Mouse (Mus musculus) stomach, embryonic 15.5 days (tissue): ENCODE data around the gene Add3. TPM values are rescaled to one million over a fixed set of nuclear protein-coding genes. Genes with fewer than 3 reads are reported as not detected.
"Not testable (repeated sequence)": the region's sequence is repeated elsewhere in the genome, so short reads cannot be mapped to it uniquely, and the experiment has no call there.

Source experiments
- ATAC-seq: fragments of 200-750 bp; cut with Nextera tagmentation; 2 replicates; pipeline ENCODE4 v1.8.0; 2017; ENCODE audit warnings: low read depth, moderate number of reproducible peaks, moderate TSS enrichment; ENCODE audit not compliant: insufficient read depth, low FRiP score
- H3K27ac ChIP-seq: fragments of 300-500 bp; sonication (generic); 2 replicates; pipeline ENCODE4 v1.5.1; 2015; ENCODE audit warnings: mild to moderate bottlenecking, inconsistent platforms
- H3K27me3 ChIP-seq: fragments of 300-500 bp; sonication (generic); replicated peaks from 2 replicates; pipeline ENCODE4 v1.6.1; 2015; ENCODE audit warnings: inconsistent platforms
- H3K36me3 ChIP-seq: fragments of 300-500 bp; sonication (generic); 2 replicates; pipeline ENCODE4 v1.6.1; 2015; ENCODE audit warnings: inconsistent platforms
- H3K4me1 ChIP-seq: fragments of 300-500 bp; sonication (generic); 2 replicates; pipeline ENCODE4 v1.6.1; 2015; ENCODE audit warnings: inconsistent platforms
- H3K4me2 ChIP-seq: fragments of 300-500 bp; sonication (generic); 2 replicates; pipeline ENCODE4 v1.6.1; 2015; ENCODE audit warnings: mild to moderate bottlenecking, inconsistent platforms
- H3K4me3 ChIP-seq: fragments of 300-500 bp; sonication (generic); replicated peaks from 2 replicates; pipeline ENCODE4 v1.5.1; 2015; ENCODE audit warnings: inconsistent platforms
- H3K9ac ChIP-seq: fragments of 300-500 bp; sonication (generic); 2 replicates; pipeline ENCODE4 v1.6.1; 2015; ENCODE audit warnings: inconsistent platforms
- H3K9me3 ChIP-seq: fragments of 300-500 bp; sonication (generic); 2 replicates; pipeline ENCODE4 v1.6.1; 2016; ENCODE audit warnings: inconsistent platforms
- WGBS: fragments of 180-500 bp; shearing (Covaris S2); methylation state at CpG from one replicate; pipeline ENCODE4 v1.1.7; 2015; 5-methylcytosine and 5-hydroxymethylcytosine counted together
- polyA plus RNA-seq: library from polyadenylated mRNA; unstranded; fragments of >200 nt; fragmentation: Nextera tagmentation; extraction: Ambion mirVana; gene quantifications from 2 replicates; pipeline ENCODE4 v1.2.1, GENCODE M21; 2015

The Add3 gene
- polyA plus RNA-seq, 1 experiment from 2014 or later, result 89.0 TPM

DNA sequence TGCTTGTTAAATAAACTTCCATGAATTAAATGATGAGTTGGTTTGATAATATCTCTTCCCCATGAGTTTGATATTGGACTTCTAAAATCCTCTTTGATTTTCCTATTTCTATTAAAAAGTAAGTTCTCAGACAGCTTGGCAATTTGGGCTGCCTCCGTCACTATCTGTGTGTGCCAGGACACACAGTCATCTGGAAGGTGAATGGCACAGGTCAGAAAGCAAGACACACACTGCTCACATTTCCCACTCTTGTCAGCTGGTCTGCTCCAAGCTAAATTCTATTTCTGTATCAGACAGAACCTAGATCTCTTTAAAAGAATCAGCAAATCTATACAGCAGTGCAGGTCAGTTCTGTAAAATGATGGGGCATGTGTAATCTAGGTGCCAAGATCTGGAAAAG is 61.9 kb downstream of the Add3 start:
- 0 out of 2 replicates have a peak, but pooled peaks cover 2% of the 10 kb centered on the region for H3K36me3 ChIP-seq
- 88% methylated on average over 1 of the region's 1 CpGs for WGBS
- no peak overlapping the region for H3K4me3 ChIP-seq
- H3K27ac ChIP-seq, result no peak overlapping the region
- H3K27me3 ChIP-seq, result no peaks in the 10 kb centered on the region
- H3K4me1 ChIP-seq, result 0 out of 2 replicates have a peak, but pooled peaks cover 2% of the 10 kb centered on the region
- no peak overlapping the region for H3K4me2 ChIP-seq
- H3K9me3 ChIP-seq, result no peaks in the 10 kb centered on the region
- H3K9ac ChIP-seq, result no peak overlapping the region
- no peak for ATAC-seq

DNA sequence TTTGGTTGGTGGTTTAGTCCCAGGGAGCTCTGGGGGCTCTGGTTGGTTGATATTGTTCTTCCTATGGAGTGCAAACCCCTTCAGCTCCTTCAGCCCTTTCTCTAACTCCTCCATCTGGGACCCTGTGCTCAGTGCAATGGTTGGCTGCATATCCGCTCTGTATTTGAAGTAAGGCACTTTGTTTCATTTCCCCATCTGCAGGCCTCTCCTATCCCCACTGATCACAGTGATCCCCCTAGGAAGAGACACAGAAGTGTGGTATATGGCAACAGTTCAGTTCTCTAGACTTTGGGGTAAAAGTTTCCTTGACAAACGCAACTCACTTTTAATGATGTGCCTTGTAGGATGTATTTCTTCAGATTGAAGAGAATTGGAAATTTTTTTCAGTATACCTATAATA is 66.7 kb downstream of the Add3 start:
- WGBS, result 91% methylated on average over 2 of the region's 2 CpGs
- no peaks in the 10 kb centered on the region for H3K27me3 ChIP-seq
- H3K4me3 ChIP-seq, result no peak overlapping the region
- no peak overlapping the region for H3K27ac ChIP-seq
- no peaks in the 10 kb centered on the region for H3K4me1 ChIP-seq
- H3K9me3 ChIP-seq, result no peaks in the 10 kb centered on the region
- no peak overlapping the region for H3K9ac ChIP-seq
- H3K4me2 ChIP-seq, result no peak overlapping the region
- no peak for ATAC-seq
- 0 out of 2 replicates have a peak, but pooled peaks cover 2% of the 10 kb centered on the region for H3K36me3 ChIP-seq

GRCm38 (mm10) chr19:53208830-53209229 is 68.6 kb downstream of the Add3 start:
- WGBS, result 75% methylated on average over 7 of the region's 7 CpGs

DNA sequence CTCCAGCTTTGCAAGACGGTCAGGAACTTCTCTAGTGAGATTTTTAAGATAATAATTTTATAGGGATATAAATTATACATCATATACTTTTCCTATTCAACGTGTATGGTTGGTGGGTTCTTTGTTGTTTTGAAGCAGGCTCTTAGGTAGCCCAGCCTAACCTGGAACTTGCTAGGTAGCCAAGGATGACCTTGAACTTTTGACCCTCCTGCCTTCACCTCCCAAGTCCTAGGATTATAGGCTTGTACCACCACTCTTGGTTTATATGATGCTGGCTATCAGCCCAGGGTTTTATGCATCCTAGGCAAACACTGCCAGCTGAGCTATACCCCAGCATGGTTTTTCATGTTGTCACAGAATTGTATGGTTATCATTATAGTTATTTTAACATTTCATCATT is 70.0 kb downstream of the Add3 start:
- Histone ChIP-seq H3K27ac (no peak overlapping the region), H3K9ac (no peak overlapping the region), H3K4me1 (no peaks in the 10 kb centered on the region), H3K27me3 (no peaks in the 10 kb centered on the region), H3K4me3 (no peak overlapping the region), H3K4me2 (no peak overlapping the region), H3K36me3 (no peaks in the 10 kb centered on the region), H3K9me3 (no peaks in the 10 kb centered on the region)
- 53% methylated on average over 2 of the region's 2 CpGs for WGBS
- no peak for ATAC-seq

More at GRCm38 (mm10) chr19:53208830-53209229, 68.6 kb downstream of the Add3 start:
- Histone ChIP-seq H3K4me1 (no peaks in the 10 kb centered on the region), H3K36me3 (no peaks in the 10 kb centered on the region), H3K9ac (no peak overlapping the region), H3K4me2 (no peak overlapping the region), H3K27me3 (no peaks in the 10 kb centered on the region), H3K9me3 (no peaks in the 10 kb centered on the region), H3K27ac (no peak overlapping the region), H3K4me3 (no peak overlapping the region)
- no peak for ATAC-seq

DNA sequence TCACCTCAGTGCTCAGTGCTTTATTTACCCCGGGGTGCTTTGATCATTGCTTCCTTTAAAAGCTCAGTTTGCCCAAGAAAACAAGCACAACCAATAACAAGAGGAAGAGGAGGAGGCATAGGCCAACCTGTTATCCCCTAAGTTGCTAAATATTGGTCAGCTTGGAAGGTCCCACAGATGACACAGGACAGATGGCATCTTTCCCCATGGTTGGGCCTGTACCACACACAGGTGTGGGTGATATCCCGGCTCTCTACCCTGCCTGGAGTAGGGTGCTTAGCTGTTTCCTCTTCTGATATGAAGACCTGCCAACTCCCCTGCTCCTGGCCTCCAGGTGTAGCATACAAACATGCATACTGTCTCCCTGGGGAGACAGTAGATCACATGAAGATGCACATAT is 75.1 kb downstream of the Add3 start:
- no peaks in the 10 kb centered on the region for H3K4me1 ChIP-seq
- no peaks in the 10 kb centered on the region for H3K27me3 ChIP-seq
- no peak for ATAC-seq
- WGBS, result 76% methylated on average over 2 of the region's 2 CpGs
- H3K9ac ChIP-seq, result no peak overlapping the region
- H3K27ac ChIP-seq, result no peak overlapping the region
- no peaks in the 10 kb centered on the region for H3K9me3 ChIP-seq
- no peak overlapping the region for H3K4me3 ChIP-seq
- no peaks in the 10 kb centered on the region for H3K36me3 ChIP-seq
- H3K4me2 ChIP-seq, result no peak overlapping the region

DNA sequence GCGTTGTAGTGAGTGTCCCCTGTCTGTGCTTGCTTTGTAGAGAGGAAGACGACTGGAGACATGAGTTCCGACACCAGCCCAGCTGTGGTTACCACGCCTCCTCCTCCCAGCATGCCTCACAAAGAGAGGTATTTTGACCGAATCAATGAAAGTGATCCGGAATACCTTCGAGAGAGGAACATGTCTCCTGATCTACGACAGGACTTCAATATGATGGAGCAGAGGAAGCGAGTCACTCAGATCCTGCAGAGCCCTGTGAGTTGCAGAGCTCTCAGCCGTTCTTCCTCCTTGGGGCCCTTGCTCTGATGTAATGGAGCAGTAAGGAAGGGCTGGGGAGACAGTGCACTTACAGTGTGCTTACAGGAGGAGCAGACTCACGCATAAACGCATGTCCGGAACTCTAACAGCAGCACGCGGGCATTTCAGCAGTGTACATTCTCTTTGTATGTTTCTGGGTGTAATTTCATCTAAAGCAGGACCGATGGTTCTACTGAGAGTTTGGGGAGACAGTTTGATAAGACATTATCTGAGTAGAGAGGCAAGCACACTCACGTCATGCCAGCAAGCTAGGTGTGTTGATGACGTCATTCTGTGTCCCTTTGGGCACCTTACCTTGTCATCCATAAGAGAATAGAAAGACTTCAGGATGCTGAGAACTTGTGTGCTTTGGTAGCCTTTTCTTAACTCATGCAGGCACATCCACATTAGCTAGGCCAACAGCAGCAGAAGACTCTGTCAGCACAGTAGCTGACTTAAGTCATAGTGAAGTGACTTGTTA is 76.7 kb downstream of the Add3 start:
- Histone ChIP-seq H3K27me3 (no peaks in the 10 kb centered on the region), H3K9ac (no peak overlapping the region), H3K27ac (no peak overlapping the region), H3K4me2 (no peak overlapping the region), H3K4me1 (no peaks in the 10 kb centered on the region), H3K36me3 (0 out of 2 replicates have a peak, but pooled peaks cover 3% of the 10 kb centered on the region), H3K4me3 (no peak overlapping the region), H3K9me3 (no peaks in the 10 kb centered on the region)
- no peak for ATAC-seq
- WGBS, result 82% methylated on average over 18 of the region's 18 CpGs

DNA sequence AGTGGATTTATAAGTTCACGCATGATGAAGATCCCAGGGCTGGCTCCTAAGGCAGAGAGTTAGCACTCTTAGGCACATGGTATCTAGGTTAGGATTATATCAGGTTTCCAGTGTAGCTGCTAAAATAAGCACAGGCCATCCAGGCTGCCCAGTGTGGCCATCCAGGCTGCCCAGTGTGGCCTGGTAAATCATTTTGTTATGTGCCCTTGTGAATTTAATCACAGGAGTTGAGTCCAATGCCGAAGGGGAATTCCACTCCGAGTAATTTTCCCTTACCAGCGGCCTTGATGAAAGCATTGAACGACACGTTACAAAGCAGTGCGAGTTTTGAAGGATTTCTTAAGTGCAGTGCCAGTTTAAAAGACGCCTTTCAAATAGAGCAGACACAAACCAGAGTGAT is 77.6 kb downstream of the Add3 start:
- no peak overlapping the region for H3K9ac ChIP-seq

DNA sequence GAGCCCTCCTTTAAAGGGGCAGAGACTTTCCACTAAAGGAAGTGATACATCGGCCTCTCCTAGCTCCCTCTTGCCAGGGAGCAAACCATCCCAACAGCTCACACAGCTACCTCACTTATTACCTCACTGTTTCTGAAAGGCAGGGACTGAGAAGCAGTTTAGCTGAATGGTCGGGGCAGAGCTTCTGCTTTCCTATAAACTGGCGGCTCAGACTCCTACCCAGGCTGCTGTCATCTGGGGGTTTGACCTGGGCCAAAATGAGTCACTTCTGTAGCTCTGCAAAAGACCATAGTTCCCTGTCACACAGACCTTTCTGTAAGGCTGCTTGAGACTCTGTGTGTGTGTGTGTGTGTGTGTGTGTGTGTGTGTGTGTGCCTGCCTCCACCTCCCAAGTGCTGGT is 79.1 kb downstream of the Add3 start:
- no peaks in the 10 kb centered on the region for H3K4me1 ChIP-seq
- no peak for ATAC-seq
- H3K36me3 ChIP-seq, result 0 out of 2 replicates have a peak, but pooled peaks cover 3% of the 10 kb centered on the region
- H3K4me2 ChIP-seq, result no peak overlapping the region
- H3K9ac ChIP-seq, result no peak overlapping the region
- no peaks in the 10 kb centered on the region for H3K27me3 ChIP-seq
- H3K4me3 ChIP-seq, result no peak overlapping the region
- no peaks in the 10 kb centered on the region for H3K9me3 ChIP-seq
- WGBS, result 75% methylated on average over 3 of the region's 3 CpGs
- no peak overlapping the region for H3K27ac ChIP-seq

More for the DNA sequence above, 77.6 kb downstream of the Add3 start:
- Histone ChIP-seq H3K36me3 (0 out of 2 replicates have a peak, but pooled peaks cover 3% of the 10 kb centered on the region), H3K4me3 (no peak overlapping the region), H3K4me1 (no peaks in the 10 kb centered on the region), H3K9me3 (no peaks in the 10 kb centered on the region), H3K27ac (no peak overlapping the region), H3K27me3 (no peaks in the 10 kb centered on the region), H3K4me2 (no peak overlapping the region)
- WGBS, result 89% methylated on average over 8 of the region's 8 CpGs
- no peak for ATAC-seq

GRCm38 (mm10) chr19:53221186-53221585 is 80.9 kb downstream of the Add3 start:
- 0 out of 2 replicates have a peak, but pooled peaks cover 3% of the 10 kb centered on the region for H3K36me3 ChIP-seq
- no peaks in the 10 kb centered on the region for H3K4me1 ChIP-seq
- no peak overlapping the region for H3K27ac ChIP-seq
- no peak overlapping the region for H3K4me2 ChIP-seq
- H3K9ac ChIP-seq, result no peak overlapping the region
- no peak for ATAC-seq
- H3K4me3 ChIP-seq, result no peak overlapping the region
- WGBS, result 92% methylated on average over 3 of the region's 3 CpGs
- H3K27me3 ChIP-seq, result no peaks in the 10 kb centered on the region
- H3K9me3 ChIP-seq, result no peaks in the 10 kb centered on the region

DNA sequence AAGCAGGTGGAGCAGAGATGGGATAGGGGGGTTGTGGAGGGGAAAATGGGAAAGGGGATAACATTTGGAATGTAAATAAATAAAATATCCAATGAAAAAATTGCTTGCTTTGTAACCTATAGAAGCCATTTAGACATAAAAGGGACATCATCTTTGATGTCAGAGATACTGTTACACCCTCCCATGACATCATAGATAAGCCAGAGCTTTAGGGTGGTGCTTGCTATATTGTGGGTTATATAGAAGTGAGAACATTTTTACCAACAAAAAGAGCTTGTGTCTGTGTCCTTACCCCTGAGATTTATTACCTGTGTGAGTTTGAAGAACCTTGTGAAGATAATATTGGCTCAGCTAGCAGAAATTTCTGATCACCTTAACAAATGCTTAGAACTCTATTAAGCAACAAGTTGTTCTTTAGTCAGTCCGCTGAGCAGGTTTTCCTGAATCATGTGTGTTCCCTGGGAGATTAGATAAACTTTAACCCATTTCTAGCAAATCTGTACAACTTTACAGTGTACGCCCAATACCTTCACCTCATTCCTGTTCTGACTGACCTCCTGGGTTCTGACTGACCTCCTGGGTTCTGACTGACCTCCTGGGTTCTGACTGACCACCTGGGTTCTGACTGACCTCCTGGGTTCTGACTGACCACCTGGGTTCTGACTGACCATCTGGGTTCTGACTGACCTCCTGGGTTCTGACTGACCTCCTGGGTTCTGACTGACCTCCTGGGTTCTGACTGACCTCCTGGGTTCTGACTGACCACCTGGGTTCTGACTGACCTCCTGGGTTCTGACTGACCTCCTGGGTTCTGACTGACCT is 85.2 kb downstream of the Add3 start:
- H3K27ac ChIP-seq, H3K27me3 ChIP-seq, ATAC-seq, H3K4me2 ChIP-seq, H3K9ac ChIP-seq, H3K9me3 ChIP-seq, H3K4me1 ChIP-seq, H3K4me3 ChIP-seq: not testable (repeated sequence)
- 62% methylated on average over 2 of the region's 2 CpGs for WGBS
- peaks cover 20% of the 10 kb centered on the region for H3K36me3 ChIP-seq

GRCm38 (mm10) chr19:53226651-53227050 is 86.4 kb downstream of the Add3 start:
- H3K9me3 ChIP-seq, result no peaks in the 10 kb centered on the region
- 77% methylated on average over 13 of the region's 13 CpGs for WGBS
- no peak overlapping the region for H3K9ac ChIP-seq
- no peaks in the 10 kb centered on the region for H3K27me3 ChIP-seq
- H3K4me1 ChIP-seq, result no peaks in the 10 kb centered on the region
- H3K4me2 ChIP-seq, result no peak overlapping the region
- peaks cover 19% of the 10 kb centered on the region for H3K36me3 ChIP-seq
- no peak for ATAC-seq
- no peak overlapping the region for H3K27ac ChIP-seq
- H3K4me3 ChIP-seq, result no peak overlapping the region
